Mouse (Mus musculus): ENCODE data around the gene Sash3.

DNA sequence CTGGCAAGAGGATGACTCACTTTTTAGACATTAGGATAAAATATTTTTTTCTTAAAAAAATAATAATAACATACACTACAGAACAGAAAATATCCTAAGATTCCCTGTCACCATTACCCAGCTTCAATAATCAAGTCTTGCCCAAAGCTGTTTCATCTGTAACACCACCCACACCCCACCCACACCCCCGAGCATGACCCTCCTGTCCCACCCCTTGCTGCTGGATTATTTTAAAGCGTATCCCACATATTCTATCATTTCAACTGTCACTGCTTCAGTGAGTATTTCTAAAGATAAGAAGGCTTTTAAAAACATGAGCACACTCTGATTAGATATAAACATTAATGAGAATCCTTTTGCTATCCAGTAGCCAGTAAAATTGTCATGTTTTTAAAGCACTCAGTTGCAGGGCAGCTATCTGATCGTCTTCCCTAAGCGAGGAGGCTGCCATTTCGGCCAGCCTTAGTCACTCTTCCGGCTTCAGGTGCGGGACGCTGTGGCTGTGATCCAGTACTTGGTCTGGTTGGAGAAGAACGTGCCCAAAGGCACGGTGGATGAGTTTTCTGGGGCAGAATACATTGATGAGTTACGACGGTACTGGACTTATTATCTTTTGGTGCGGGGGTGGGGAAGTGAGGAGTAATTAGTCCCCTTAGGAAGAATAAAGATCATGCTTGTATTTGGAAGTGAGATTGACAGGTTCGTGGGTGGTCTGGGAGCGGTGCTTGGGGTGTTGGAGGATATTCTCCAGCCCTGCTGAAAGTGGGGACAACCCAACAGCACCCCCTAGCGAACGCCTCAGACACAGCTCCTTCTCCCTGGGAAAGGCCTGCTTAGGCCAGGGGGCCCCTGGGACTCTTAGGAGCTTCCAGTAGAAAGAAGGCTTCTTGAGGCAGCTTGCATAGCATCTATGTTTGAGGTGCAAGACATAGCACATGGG lies 21.8 kb upstream of the Sash3 start:
- TF ChIP-seq CTCF (IDR thresholded peaks at IDR 0.05; ENCODE audit: insufficient read depth, low read length) (peak; percentile 72), POLR2A (IDR thresholded peaks at IDR 0.05; ENCODE audit: borderline replicate concordance, extremely low read depth, low read depth, low read length) (no peak)

All from lung, adult 2 months (tissue).